Mouse (Mus musculus) gastrocnemius, postnatal 14 days (tissue): Measurements from ENCODE around the gene A930017K11Rik. TPM values are rescaled to one million over a fixed set of nuclear protein-coding genes. Genes with fewer than 3 reads are reported as not detected.

Experiments
- DNase-seq: peaks from one replicate; pipeline ENCODE4 v3.0.0; 2021; ENCODE audit warnings: mixed read lengths
- intact Hi-C: fragments of 180-260 bp; cut with DNase I; formaldehyde crosslinking; loops from one replicate; pipeline ENCODE4 v1.15.1; 2025; ENCODE audit warnings: low total_unique reads
- total RNA-seq, 2 experiments: library from RNA; stranded (reverse); gene quantifications; 2 replicates each; pipeline ENCODE4 v1.2.3; 2021

Gene A930017K11Rik
- total RNA-seq, 2 experiments from 2014 or later: not detected

- intact Hi-C loops: no loop called here
- no peak for DNase-seq
These were observed 9.2 kb upstream of the A930017K11Rik start for GRCm38 (mm10) chr17:25961566-25961965.

GRCm38 (mm10) chr17:25959630-25960467, 7.5 kb upstream of the A930017K11Rik start:
- DNase-seq: no peak
- intact Hi-C loops: no loop called here

DNA sequence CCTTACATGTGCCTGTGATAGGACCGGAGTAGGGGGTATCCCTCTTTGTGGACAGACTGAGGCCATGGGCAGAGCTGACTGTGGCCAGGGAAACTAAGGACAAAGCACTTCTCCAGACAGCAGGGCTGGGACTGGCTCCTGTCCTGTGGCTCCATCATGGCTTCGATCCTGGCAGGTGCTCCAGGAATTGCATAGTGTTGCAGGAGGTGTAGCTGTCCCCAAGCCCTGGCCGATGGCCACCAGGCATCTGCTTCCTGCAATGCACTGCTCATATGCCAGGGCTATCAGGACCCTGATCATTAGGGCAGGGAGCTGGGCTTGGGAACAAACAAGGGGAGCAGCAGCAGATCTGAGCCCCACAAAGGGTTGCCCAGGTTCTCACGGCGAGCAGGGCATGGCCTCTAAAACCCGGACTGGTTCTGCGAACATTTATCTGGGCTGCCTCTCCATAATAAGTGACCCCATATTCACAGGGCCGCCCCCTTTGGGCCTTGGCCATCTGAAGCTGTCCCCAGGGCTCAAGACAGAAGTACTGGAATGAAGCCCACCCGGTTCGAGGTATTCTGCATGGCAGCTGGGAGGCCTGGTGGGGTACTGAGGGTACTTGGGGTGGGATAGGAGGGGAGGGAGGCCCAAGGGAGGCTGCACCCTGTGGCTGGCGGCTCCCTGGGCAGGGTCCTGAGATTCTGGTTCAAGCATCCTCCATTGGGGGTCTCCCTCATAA, 6.6 kb upstream of the A930017K11Rik start:
- intact Hi-C loops: no loop called here
- DNase-seq: no peak

GRCm38 (mm10) chr17:25957586-25958051, 5.3 kb upstream of the A930017K11Rik start:
- DNase-seq: no peak
- intact Hi-C loops: no loop called here

DNA sequence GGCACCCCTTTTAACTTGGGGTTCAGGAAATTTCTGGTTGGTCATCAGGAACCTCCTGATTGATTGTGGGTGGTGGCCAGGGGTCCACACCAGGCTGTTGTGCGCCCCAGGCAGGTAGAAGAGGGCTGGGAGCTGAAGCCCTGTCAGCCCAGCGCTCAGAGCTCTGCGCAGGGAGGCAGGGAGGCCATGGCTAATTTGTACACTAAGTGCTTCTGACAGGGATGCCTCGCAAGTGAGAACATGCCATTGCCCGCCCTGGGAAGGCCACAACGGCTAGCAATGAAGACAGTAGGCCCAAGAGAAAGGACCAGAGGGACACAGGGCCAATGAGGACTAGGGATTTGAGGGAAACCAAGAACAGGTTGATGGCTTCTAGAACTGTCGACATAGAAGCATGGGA, 4.3 kb upstream of the A930017K11Rik start:
- intact Hi-C loops: no loop called here
- no peak for DNase-seq

GRCm38 (mm10) chr17:25956201-25956600, 3.8 kb upstream of the A930017K11Rik start:
- intact Hi-C loops: no loop called here
- DNase-seq: no peak

DNA sequence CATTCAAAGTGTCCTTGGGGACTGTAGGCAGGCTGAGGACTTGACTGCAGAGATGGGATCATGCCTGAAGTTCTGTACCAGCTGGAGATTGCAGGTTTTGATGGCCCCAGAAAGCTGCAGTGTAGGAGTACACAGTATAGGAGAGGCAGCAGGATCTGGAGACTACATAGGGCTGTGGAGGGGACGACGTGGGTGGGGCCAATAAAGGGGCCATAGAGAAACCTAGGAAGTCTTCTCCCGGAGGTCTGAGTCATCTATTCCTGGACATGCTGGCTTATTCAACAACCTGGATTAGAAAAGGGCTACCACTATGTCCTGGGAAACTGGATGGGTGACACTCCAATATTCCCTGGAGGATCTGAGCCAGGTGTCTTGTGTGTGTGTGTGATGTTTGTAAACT, 3.4 kb upstream of the A930017K11Rik start:
- DNase-seq: no peak
- intact Hi-C loops: no loop called here

GRCm38 (mm10) chr17:25954671-25955070, 2.3 kb upstream of the A930017K11Rik start:
- no peak for DNase-seq
- intact Hi-C loops: no loop called here

GRCm38 (mm10) chr17:25953161-25953560, 796 bp upstream of the A930017K11Rik start:
- intact Hi-C loops: no loop called here
- no peak for DNase-seq

- DNase-seq: no peak
- intact Hi-C loops: no loop called here
These were observed 1.1 kb downstream of the A930017K11Rik start for GRCm38 (mm10) chr17:25951225-25951802.

- no peak for DNase-seq
- intact Hi-C loops: no loop called here
These were observed 1.7 kb downstream of the A930017K11Rik start for GRCm38 (mm10) chr17:25950706-25951105.

DNA sequence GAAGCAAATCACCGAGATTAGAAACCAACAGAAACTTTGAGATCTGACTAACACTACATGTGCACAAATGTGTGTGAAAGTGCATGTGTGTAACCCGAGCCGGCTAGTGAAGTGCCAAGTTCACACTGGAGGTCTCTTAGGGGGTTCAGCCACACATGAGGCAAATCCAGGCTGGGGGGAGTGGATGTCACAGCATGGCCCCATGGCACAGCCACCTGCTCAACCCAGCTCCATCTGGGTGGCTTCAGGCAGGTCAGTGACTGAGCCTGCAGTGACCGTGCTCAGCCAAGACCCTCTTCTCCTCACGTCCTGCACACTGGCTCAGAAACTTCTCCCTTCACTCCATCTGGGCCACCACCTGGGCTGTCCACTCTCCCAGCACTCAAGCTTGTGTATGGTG, 2.4 kb downstream of the A930017K11Rik start:
- intact Hi-C loops: no loop called here

DNA sequence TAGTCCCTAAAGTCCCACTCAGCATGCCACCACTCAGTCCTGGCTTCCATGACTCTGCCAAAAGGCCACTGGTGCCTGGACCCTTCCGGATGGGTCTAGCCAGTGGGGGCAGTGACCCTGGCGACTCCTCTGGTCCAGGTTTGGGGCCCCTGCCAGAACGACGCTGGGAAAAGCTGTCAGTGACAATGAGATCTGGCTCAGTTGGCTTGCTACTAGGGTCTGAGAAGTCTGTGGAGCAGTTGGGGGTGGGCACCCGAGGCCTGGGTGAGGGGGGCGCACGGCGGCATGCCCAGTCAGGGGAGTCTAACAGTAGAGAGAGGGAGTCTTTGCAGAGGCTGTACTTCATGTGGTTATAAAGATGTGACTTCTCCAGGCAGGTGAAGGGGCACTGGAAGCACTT, 4.3 kb downstream of the A930017K11Rik start:
- intact Hi-C loops: no loop called here

More for the DNA sequence above, 2.4 kb downstream of the A930017K11Rik start:
- no peak for DNase-seq

GRCm38 (mm10) chr17:25947576-25947975, 4.8 kb downstream of the A930017K11Rik start:
- intact Hi-C loops: no loop called here

More for the DNA sequence above, 4.3 kb downstream of the A930017K11Rik start:
- no peak for DNase-seq

DNA sequence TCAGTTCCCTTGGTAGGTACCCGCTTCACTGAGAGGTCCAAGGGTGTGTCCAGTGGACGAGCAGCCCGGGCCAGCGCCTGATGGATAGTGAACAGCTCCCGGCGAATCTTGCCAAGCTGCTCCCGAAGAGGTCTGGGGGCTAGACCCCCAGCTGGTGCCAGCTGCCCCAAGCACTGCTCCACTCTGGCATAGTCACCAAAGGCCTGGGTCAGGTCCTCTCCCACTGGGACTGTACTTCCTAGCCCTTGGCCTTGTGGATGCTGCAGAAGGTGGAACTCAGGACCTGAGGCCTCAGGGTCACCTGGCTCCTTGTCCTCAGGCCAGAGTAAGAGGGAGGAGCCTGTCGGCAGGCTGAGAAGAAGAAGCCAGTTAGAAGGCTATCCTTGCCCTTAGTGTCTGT, 5.5 kb downstream of the A930017K11Rik start:
- intact Hi-C loops: no loop called here
- DNase-seq: no peak

More at GRCm38 (mm10) chr17:25947576-25947975, 4.8 kb downstream of the A930017K11Rik start:
- DNase-seq: no peak

- intact Hi-C loops: no loop called here
These were observed 6.0 kb downstream of the A930017K11Rik start for GRCm38 (mm10) chr17:25946349-25946748.

DNA sequence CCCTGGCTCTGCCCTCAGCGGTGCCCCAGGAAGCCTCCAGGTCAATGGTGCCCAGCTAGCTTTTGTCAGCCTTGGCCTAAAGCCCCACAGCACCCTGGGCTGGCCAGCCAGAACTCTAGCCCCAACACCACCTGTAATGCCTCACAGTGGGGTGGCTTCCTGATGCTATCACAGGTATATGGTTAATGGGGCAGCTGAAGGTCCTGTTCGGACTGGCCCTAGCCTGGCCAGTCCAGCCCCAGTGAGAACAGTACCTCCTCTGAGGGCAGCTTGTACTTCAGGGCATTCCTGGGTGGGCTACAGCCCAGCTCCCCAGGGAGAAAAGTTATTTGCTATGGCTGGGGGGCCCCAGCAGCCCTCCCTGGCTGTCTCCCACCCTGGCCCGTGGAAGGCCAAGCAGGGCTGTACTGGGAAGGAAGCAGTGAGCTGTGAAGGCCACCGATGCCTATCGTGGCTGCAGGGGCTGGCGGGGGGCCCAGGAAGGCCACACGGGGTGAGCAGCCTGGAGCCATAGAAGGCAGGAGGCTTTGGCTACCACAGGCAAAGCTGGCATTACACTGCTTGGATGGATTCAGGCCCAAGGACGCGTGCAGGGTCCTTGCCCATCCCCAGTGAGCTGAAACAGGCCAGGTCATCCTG, 6.7 kb downstream of the A930017K11Rik start:
- intact Hi-C loops: no loop called here
- peak; percentile 49 for DNase-seq

More at GRCm38 (mm10) chr17:25946349-25946748, 6.0 kb downstream of the A930017K11Rik start:
- DNase-seq: no peak

DNA sequence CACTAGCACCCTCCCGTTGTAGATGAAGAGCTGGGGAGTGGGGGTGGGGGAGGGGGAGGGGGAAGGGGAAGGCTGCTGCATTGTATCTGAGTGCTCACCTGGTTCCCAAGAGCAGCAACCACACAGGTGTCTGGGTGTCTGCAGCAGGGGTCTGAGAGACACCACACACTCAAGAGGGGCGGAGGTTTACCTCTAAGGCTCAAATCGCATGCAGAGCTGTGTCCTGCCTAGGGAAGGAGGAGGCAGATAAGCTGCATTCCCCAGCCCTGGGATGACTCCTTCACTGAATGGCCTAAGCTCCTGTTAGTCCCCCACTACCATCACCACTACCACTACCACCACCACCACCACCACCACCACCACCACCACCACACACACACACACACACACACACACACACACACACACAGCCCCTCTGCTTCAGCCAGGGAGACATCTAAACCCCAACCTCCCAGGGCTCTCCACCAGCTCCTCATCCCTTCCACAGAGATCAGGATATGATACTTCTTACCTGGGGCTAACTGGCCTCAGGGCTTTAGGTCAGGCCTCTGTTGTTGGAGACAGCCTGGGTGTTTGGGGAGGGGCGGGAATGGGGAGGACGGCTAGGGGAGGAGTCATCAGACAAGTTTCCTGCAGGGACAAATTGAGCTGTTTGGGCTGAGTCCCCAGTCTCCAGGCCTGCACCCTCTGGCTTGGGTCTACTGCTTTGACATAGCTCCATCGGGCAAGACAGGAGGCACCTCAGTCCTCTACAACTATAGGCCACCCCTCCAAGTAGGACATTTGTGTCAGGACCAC, 7.8 kb downstream of the A930017K11Rik start, which contains the start of the genes Pigq and Nhlrc4:
Gene Pigq (minus strand): TSS at position 571 of the 798 bp plus-strand sequence.
Gene Nhlrc4 (minus strand): TSS at position 596 of the 798 bp plus-strand sequence.
- no peak for DNase-seq
- intact Hi-C loops: loop anchor here (5.0 kb wide), 1 partner anchor 33 kb away; no protein-coding TSS in a partner anchor

DNA sequence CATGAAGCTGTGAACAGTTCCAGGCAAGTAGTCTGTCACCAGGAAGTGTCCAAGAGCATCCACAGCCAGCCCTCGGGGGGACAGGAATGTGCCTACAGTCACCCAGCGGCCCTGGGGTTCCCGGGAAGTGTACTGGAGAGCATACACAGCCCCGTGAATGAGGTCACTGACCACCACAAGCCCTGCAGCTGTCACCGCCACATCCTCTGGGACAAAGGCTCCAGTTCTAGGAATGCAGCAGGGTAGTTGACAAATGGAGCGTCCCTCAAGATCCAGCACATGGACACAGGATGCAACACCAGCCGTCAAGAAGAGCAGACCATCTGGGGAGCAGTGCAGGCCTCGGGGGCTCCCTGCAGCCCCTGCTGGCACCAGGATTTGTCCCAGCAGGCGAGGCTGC, 8.6 kb downstream of the A930017K11Rik start:
- intact Hi-C loops: loop anchor here (5.0 kb wide), 1 partner anchor 34 kb away; no protein-coding TSS in a partner anchor

More for the DNA sequence above, 8.6 kb downstream of the A930017K11Rik start:
- no peak for DNase-seq
